Mouse (Mus musculus) heart, embryonic 16.5 days (tissue): ENCODE data around the gene Pik3c2g. TPM values are rescaled to one million over a fixed set of nuclear protein-coding genes. Genes with fewer than 3 reads are reported as not detected.

Experiments used
- ATAC-seq: fragments of 200-750 bp; cut with Nextera tagmentation; replicated peaks from 2 replicates; pipeline ENCODE4 v1.8.0; 2017; ENCODE audit warnings: moderate number of reproducible peaks; ENCODE audit not compliant: insufficient read depth, low FRiP score; ENCODE audit errors: extremely low read depth
- H3K27ac ChIP-seq: fragments of 300-500 bp; sonication (generic); 2 replicates; pipeline ENCODE4 v1.5.1; 2014; ENCODE audit warnings: mild to moderate bottlenecking, low read length, control low read depth, moderate library complexity
- H3K27me3 ChIP-seq: fragments of 300-500 bp; sonication (generic); 2 replicates; pipeline ENCODE4 v1.6.1; 2014; ENCODE audit warnings: low read length, mixed read lengths; ENCODE audit not compliant: control insufficient read depth, insufficient read depth
- H3K36me3 ChIP-seq: fragments of 300-500 bp; sonication (generic); 2 replicates; pipeline ENCODE4 v1.6.1; 2014; ENCODE audit not compliant: control insufficient read depth, insufficient read depth
- H3K4me1 ChIP-seq: fragments of 300-500 bp; sonication (generic); 2 replicates; pipeline ENCODE4 v1.6.1; 2014; ENCODE audit warnings: low read length, mixed read lengths; ENCODE audit not compliant: control insufficient read depth, insufficient read depth
- H3K4me2 ChIP-seq: fragments of 300-500 bp; sonication (generic); 2 replicates; pipeline ENCODE4 v1.6.1; 2014; ENCODE audit warnings: low read depth, mild to moderate bottlenecking, control low read depth, low read length
- H3K4me3 ChIP-seq: fragments of 300-500 bp; sonication (generic); 2 replicates; pipeline ENCODE4 v1.5.1; 2014; ENCODE audit warnings: mild to moderate bottlenecking, control low read depth, low read length
- H3K9ac ChIP-seq: fragments of 300-500 bp; sonication (generic); 2 replicates; pipeline ENCODE4 v1.6.1; 2014; ENCODE audit warnings: low read length, control low read depth
- H3K9me3 ChIP-seq: fragments of 300-500 bp; sonication (generic); replicated peaks from 2 replicates; pipeline ENCODE4 v1.6.1; 2016; ENCODE audit warnings: low read length; ENCODE audit not compliant: control insufficient read depth
- whole genome bisulfite sequencing: fragments of 180-500 bp; shearing (Covaris S2); extraction: QIAGEN DNeasy Blood & Tissue Kit; methylation state at CpG from one replicate; pipeline ENCODE4 v1.1.7; 2014; 5-methylcytosine and 5-hydroxymethylcytosine counted together
- polyA plus RNA-seq: library from polyadenylated mRNA; unstranded; fragments of >200 nt; fragmentation: Nextera tagmentation; extraction: Ambion mirVana; gene quantifications from 2 replicates; pipeline ENCODE4 v1.2.1, GENCODE M21; 2015

The Pik3c2g gene
- polyA plus RNA-seq, 1 experiment from 2014 or later = not detected

DNA sequence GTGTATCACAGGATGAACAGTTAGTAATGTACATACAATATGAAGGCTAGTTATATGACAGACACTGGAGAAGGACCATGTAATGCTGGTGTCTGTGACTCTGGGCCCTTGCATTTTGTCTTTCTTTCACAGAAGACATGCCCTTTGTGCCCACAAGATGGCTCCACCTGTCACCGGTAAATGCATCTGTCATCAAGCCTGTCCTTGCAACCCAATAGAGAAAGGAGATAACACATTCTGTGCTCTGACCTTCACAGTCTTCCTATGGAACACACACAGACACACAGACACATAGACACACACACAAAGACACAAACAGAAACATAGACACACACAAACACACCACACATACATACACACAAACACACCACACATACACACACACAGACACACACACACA, 75.4 kb downstream of the Pik3c2g start:
- no peak overlapping the region for H3K27ac ChIP-seq
- no peaks in the 10 kb centered on the region for H3K4me1 ChIP-seq
- no peaks in the 10 kb centered on the region for H3K27me3 ChIP-seq
- H3K9ac ChIP-seq = no peak overlapping the region
- 48% methylated on average over 1 of the region's 1 CpGs for WGBS
- no peak for ATAC-seq
- no peak overlapping the region for H3K4me3 ChIP-seq
- H3K36me3 ChIP-seq = no peaks in the 10 kb centered on the region
- no peak overlapping the region for H3K4me2 ChIP-seq
- H3K9me3 ChIP-seq = peaks cover 5% of the 10 kb centered on the region

DNA sequence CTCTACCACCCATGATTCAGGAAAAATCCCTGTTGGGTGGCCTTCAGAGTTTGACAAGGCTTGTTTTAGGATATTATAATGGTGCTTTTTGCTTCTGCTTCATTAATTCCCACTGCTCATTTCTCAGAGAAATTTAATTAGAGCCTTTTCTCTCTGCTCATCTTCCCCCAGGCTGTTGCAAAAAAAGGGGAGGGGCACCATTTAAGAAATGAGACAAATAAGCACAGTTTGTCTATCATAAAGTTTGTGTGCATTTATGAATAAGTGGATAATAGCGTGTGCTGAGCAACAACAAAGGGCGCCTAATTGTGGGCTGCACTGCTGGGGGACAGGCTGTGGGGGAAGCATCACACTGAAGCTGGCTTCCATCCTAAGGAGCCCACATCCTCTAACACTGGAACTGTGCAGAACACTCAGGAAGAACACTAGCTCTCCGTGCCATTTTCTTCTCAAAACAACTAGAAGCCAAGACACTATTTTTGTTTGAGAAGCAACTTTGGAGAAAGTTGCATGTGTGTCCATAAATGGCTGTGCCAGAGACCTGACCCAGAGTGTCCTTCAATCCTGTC, 131.5 kb downstream of the Pik3c2g start:
- Histone ChIP-seq H3K9ac (no peak overlapping the region), H3K4me1 (no peaks in the 10 kb centered on the region), H3K4me3 (no peak overlapping the region), H3K27me3 (no peaks in the 10 kb centered on the region), H3K27ac (no peak overlapping the region), H3K36me3 (no peaks in the 10 kb centered on the region), H3K4me2 (no peak overlapping the region), H3K9me3 (no peaks in the 10 kb centered on the region; the same call in 1 of the 2 replicates)
- 78% methylated on average over 3 of the region's 3 CpGs for WGBS
- ATAC-seq = no peak

DNA sequence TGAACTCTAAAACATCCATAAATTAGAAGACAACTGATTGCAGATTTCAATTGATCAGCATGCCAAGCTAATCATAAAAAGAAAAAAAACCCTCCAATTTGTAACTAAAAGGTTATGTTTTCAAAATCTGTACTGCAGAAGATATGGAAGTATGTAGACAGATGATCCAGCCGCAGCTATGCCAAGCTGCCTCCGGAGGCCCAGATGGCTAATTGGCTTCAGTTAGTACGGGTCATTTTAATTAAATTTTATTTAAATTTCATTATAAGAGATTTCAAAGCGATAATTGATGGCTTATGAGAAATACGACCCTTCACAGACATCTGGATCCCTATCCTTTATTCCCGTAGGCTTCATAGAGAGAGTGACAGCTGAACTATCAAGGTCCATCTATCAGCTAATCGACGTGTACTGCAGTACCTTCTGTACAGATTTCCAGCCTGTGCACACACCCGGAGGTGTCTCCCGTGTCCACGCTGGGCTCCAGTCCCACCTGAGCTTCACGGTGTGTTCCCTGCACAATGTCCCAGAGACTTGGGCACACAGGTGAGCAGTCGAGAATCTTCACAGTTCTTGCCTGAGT, 132.7 kb downstream of the Pik3c2g start:
- Histone ChIP-seq H3K9me3 (no peaks in the 10 kb centered on the region; the same call in 1 of the 2 replicates), H3K36me3 (no peaks in the 10 kb centered on the region), H3K4me2 (no peak overlapping the region), H3K4me3 (no peak overlapping the region), H3K9ac (no peak overlapping the region), H3K4me1 (no peaks in the 10 kb centered on the region), H3K27ac (no peak overlapping the region), H3K27me3 (no peaks in the 10 kb centered on the region)
- 83% methylated on average over 13 of the region's 13 CpGs for WGBS
- no peak for ATAC-seq

DNA sequence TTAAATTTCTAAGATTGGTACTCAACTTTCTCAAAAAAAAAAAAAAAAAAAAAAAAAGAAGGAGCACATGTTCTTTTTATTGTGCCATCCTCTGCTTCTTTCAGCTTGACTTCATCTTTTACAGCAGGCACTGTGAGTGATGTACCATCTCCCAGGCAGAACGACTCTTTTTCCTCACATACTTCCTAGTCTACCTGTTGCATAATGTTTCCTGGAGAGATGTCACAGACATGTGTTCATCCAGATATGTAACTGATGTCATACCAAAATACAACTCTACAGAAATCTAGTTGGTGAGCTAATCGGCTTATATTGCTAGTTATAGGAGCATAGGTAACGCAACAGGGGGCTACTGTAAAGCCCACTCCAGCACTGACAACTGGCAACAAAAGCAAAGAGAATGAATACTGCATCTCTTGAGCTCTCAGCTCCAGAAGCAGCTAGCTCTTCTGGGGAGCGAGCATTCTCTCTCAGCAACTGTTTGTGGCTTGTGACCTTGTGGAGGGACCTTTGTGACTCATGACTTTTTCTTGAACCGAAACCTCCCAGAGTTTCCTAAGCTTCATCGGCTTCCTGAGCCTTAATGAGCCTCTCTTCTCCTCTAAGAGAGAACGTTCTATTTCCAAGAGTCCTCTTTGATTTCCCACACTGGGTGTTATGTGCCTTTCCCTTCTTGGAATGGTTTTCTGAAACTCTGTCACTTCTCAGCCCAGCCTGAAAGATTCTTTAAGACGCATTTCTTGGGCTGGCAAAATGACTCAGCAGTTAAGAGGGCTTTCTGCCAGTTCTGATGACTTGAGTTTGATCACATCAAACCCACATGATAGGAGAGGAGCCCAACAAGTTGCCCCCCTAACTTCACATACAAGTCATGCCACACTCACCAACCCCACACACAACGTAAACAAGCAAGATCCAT, 148.9 kb downstream of the Pik3c2g start:
- no peak overlapping the region for H3K4me2 ChIP-seq
- no peaks in the 10 kb centered on the region for H3K36me3 ChIP-seq
- 73% methylated on average over 9 of the region's 9 CpGs for WGBS
- no peaks in the 10 kb centered on the region for H3K4me1 ChIP-seq
- no peak for ATAC-seq
- no peaks in the 10 kb centered on the region for H3K9me3 ChIP-seq
- H3K4me3 ChIP-seq = no peak overlapping the region
- no peak overlapping the region for H3K9ac ChIP-seq
- no peak overlapping the region for H3K27ac ChIP-seq
- H3K27me3 ChIP-seq = no peaks in the 10 kb centered on the region

DNA sequence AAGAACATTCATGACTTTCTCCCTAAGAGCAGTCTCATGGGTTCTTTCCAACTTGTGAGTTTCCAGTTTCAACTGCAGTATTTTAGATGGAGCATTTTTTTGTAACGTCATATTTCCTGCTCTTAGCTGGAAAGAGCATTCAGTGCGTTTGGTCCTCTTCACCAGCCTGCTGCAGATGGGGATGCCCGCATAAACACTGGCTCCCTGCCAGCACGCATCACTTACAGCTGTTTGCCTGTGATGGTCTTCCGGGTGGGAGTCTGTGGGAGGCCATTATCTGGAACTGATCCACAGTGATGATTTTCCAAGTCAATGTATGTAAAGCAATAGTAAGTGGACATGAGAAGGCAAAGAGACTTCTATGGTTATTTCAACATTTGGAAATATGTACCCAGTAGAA, 151.3 kb downstream of the Pik3c2g start:
- H3K4me2 ChIP-seq = no peak overlapping the region
- no peaks in the 10 kb centered on the region for H3K9me3 ChIP-seq
- 56% methylated on average over 5 of the region's 5 CpGs for WGBS
- no peak overlapping the region for H3K27ac ChIP-seq
- no peak overlapping the region for H3K9ac ChIP-seq
- no peak overlapping the region for H3K4me3 ChIP-seq
- no peaks in the 10 kb centered on the region for H3K36me3 ChIP-seq
- ATAC-seq = no peak
- no peaks in the 10 kb centered on the region for H3K4me1 ChIP-seq
- no peaks in the 10 kb centered on the region for H3K27me3 ChIP-seq

DNA sequence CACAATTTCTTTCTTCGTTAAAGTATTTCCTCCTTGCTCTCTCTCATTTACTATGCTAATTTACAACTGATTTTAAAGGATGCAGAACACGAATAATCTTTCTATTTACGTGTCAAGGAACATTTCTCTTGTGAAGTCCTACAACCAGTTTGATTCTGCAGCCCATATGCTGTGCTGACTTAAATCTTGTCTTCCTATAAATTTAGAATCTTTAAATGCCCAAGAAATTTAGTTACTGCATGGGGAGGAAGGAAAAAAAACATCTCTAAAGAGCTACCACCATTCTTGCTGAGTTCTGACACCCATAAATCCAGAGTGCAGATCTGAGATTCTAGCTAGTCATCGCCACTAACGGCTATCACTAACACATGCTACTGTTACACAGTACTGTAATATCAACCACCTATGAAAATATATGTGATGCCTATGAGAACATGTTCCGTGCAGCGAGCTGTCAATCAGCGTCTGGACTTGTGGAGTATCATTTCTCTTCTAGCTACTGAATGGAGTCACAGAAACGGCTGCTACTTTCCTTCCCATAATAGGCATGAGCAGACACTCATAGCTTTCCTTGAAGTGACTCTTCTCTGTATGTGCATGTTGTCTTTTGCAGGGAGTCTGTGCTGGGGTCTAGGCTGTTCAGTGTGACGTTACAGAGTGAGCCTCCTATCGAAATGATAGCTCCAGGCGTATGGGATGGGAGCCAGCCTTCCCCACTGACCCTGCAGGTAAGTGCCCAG, 155.8 kb downstream of the Pik3c2g start:
- no peak overlapping the region for H3K4me2 ChIP-seq
- H3K4me1 ChIP-seq = no peaks in the 10 kb centered on the region
- H3K27ac ChIP-seq = no peak overlapping the region
- H3K36me3 ChIP-seq = no peaks in the 10 kb centered on the region
- H3K4me3 ChIP-seq = no peak overlapping the region
- whole genome bisulfite sequencing = 78% methylated on average over 12 of the region's 12 CpGs
- H3K27me3 ChIP-seq = no peaks in the 10 kb centered on the region
- H3K9me3 ChIP-seq = no peaks in the 10 kb centered on the region
- no peak overlapping the region for H3K9ac ChIP-seq
- ATAC-seq = no peak

DNA sequence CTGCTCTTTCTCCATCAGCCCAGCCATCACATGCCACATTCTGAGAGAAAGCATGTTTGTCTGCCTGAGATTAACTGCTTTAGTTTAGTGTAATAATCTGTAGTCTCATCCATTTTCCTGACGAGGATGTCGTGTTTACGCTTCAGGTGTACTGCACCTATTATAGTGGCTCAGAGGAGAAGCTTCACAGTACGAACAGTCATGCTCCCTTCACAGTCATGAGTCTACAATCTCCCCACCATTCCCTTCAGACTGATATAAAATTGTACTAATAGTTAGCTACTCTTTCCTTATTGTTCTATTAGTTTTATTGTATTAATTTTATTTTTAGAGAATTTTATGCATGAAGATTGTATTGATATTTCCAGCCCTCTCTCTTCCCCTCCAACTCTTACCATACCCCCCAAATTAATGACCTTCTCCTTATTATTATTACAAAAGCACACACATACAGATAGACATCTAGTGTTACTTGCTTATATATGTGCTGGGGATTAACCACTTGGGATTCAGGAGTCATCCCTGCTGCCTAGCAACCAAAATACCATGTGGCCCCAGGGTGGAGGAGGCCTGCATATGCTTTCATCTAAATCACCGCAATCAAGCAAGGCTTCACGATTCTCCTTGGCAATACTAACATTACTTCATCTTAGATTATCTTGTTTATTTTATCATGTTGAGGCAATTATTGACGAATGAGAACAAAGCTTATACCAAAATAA, 159.9 kb downstream of the Pik3c2g start:
- WGBS = 81% methylated on average over 7 of the region's 7 CpGs

DNA sequence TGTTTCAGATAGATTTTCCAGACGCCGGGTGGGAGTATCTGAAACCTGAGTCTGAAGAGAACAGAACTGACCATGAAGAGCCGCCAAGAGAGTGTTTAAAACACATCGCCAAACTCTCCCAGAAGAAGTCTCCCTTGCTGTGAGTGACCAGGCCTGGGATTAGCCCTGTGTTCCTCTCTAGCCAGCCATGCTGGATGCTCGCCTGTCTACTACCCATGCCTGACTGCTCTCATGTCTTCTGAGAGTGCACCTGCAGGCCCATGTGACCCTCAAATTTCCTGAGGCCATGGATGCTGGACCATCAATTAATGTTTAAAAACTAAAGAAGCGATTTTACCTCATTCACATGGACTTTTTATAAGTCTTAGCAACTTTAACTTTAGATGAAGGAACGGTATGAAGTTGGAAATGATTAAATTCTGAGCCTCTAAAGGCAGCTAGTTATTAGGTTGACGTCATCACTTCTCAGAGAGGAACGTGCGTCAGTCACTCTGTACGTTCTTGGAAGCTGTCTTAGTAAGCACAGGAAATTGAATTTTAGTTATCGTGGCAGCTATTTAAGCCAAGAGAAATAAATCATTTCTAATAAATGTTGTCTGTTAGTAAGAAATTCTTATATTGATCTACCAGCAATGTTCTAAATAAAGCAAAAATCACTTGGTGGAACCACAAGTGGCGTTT, 161.2 kb downstream of the Pik3c2g start:
- no peak for ATAC-seq
- no peaks in the 10 kb centered on the region for H3K27me3 ChIP-seq
- WGBS = 79% methylated on average over 13 of the region's 13 CpGs
- H3K36me3 ChIP-seq = no peaks in the 10 kb centered on the region
- H3K4me1 ChIP-seq = no peaks in the 10 kb centered on the region
- H3K9me3 ChIP-seq = no peaks in the 10 kb centered on the region
- H3K9ac ChIP-seq = no peak overlapping the region
- H3K4me2 ChIP-seq = no peak overlapping the region
- H3K27ac ChIP-seq = no peak overlapping the region
- H3K4me3 ChIP-seq = no peak overlapping the region

More for the DNA sequence above, 159.9 kb downstream of the Pik3c2g start:
- no peak for ATAC-seq
- no peaks in the 10 kb centered on the region for H3K9me3 ChIP-seq
- no peak overlapping the region for H3K9ac ChIP-seq
- no peak overlapping the region for H3K4me2 ChIP-seq
- H3K4me3 ChIP-seq = no peak overlapping the region
- H3K4me1 ChIP-seq = no peaks in the 10 kb centered on the region
- H3K27me3 ChIP-seq = no peaks in the 10 kb centered on the region
- no peak overlapping the region for H3K27ac ChIP-seq
- no peaks in the 10 kb centered on the region for H3K36me3 ChIP-seq
